Mouse (Mus musculus): ENCODE results near the gene Fbxo17.

DNA sequence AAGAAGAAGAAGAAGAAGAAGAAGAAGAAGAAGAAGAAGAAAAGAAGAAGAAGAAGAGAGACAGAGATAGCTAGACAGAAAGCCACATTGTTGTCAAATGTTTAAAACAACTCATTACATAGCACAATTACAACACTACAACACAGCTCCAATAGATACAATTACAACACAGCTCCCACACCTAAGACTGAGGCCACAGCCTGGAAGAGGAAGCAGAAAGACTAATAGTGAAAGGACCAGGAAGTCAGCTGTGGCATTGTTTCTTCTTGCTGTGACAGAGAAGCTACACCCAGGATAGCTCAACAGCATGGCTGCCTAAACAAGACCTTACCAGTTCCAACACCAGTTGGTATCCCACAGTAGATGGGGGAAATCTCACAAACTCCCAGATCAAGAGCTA lies 7.2 kb upstream of the Fbxo17 start:
- TF ChIP-seq CTCF (IDR thresholded peaks at IDR 0.05; ENCODE audit: extremely low read depth, insufficient read depth, low read length), result no peak
- no peak for TF ChIP-seq POLR2A (IDR thresholded peaks at IDR 0.05; ENCODE audit: extremely low read depth, insufficient read depth, low read length)
